13 mouse cellular contexts compared by ENCODE assay signal in genomic region chr9:7773686-7774085, GRCm38 (mm10).
"Had no signal": no experiment of that assay in that cellular context is flagged by ENCODE, and none has a peak within 500 bp of the region (broad histone marks: within the 10 kb centered on the region; RNA-seq: fewer than 3 reads in every experiment).

No protein-coding gene starts in this region.

- H3K4me3 ChIP-seq: midbrain, embryonic 13.5 days; midbrain, embryonic 15.5 days; neural tube, embryonic 12.5 days; stomach, embryonic 15.5 days had no signal

- H3K4me1 ChIP-seq: midbrain, embryonic 15.5 days; neural tube, embryonic 12.5 days had no signal

- DNase-seq: lung, adult 18-20 months; lung, embryonic 14.5 days; lung, postnatal 10 days; lung, postnatal 4 days; right cerebral cortex, postnatal 14 days; thymus, postnatal 25 days had no signal

- H3K27me3 ChIP-seq: megakaryocyte, embryonic 14.5 days; midbrain, embryonic 13.5 days; midbrain, embryonic 15.5 days; neural tube, embryonic 12.5 days; stomach, embryonic 15.5 days had no signal

- H3K27ac ChIP-seq: midbrain, embryonic 13.5 days; midbrain, embryonic 15.5 days; neural tube, embryonic 12.5 days; stomach, embryonic 15.5 days; stomach, postnatal 0 days had no signal

- H3K9me3 ChIP-seq: midbrain, embryonic 13.5 days; midbrain, embryonic 15.5 days; neural tube, embryonic 12.5 days; stomach, embryonic 15.5 days had no signal

- H3K9ac ChIP-seq: lung, embryonic 14.5 days; midbrain, embryonic 13.5 days; midbrain, embryonic 15.5 days; neural tube, embryonic 12.5 days; stomach, embryonic 15.5 days had no signal

- H3K36me3 ChIP-seq: midbrain, embryonic 15.5 days had no signal

- H3K4me2 ChIP-seq: lung, embryonic 14.5 days; midbrain, embryonic 11.5 days; midbrain, embryonic 13.5 days; midbrain, embryonic 15.5 days; neural tube, embryonic 12.5 days; stomach, embryonic 15.5 days had no signal
